Comparison of ENCODE assay signal across 8 mouse cellular contexts in the genomic region with DNA sequence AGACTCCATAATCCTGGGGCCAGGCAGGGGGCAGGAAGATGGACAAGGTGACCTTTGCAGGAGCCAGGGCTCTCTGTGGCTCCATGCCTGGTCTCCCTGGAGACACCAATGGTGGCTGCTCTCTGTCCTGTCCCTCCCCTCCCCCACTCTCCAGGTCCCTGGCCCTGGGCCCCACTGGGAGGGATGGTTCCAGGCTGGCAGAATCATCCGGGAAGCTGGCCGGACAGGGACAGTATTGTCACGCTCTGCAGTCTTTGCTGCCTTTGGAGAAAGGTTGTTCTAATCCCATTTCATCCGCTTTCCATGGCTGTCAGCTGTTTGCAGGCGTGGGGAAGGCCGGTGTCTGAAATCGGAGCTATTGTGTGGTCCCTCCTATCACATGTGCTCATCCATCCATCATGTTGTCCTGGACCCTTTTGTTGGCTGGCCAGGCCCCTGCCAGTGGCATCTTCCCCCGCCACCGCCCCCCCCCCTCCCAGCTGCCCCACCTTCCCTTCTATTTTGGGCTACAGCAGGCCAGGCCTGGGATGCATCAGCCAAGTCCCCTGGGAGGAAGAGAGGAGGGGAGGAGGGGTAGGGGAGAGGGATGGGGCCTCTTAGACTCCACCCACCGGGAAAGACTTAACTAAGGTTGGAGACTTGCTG. TPM values are rescaled to one million over a fixed set of nuclear protein-coding genes. Genes with fewer than 3 reads are reported as not detected.
A peak's percentile ranks its signal among the peaks of the same experiment; 100 is the strongest.
DNase-seq lines count a peak whose midpoint lies in the region; ATAC-seq lines count a peak whose summit lies in the region.

No protein-coding gene starts in this region.

- H3K27ac ChIP-seq in lung, embryonic 16.5 days (ENCODE audit: low read length): no peak overlapping the region; the same call in 1 of the 2 replicates
- H3K27ac ChIP-seq in embryonic facial prominence, embryonic 13.5 days: peak overlapping the region; percentile 28; the same call in 1 of the 2 replicates
- peak overlapping the region; percentile 94 for H3K27ac ChIP-seq in hindbrain, embryonic 11.5 days (ENCODE audit: low read depth, low read length)
- peak overlapping the region; percentile 81 for H3K27ac ChIP-seq in midbrain, embryonic 12.5 days (replicated peaks)

- H3K4me1 ChIP-seq in lung, embryonic 16.5 days (replicated peaks; ENCODE audit: control insufficient read depth, insufficient read depth, low read length): peaks cover 14% of the 10 kb centered on the region
- H3K4me1 ChIP-seq in embryonic facial prominence, embryonic 13.5 days: peaks cover 40% of the 10 kb centered on the region
- H3K4me1 ChIP-seq in hindbrain, embryonic 11.5 days (replicated peaks; ENCODE audit: control insufficient read depth, insufficient read depth, low read length): peaks cover 13% of the 10 kb centered on the region
- H3K4me1 ChIP-seq in midbrain, embryonic 12.5 days: peaks cover 20% of the 10 kb centered on the region

- DNase-seq in lung, adult 18-20 months: no peak
- DNase-seq in hindbrain, embryonic 11.5 days (ENCODE audit: low spot score): peak; percentile 77
- no peak for DNase-seq in frontal cortex, postnatal 10 days (ENCODE audit: low spot score in 2 of 2)
- DNase-seq in natural killer cell, adult 2 months (ENCODE audit: low spot score in 2 of 2): no peak

- H3K4me3 ChIP-seq in lung, embryonic 16.5 days (ENCODE audit: low read length): no peak overlapping the region
- no peak overlapping the region for H3K4me3 ChIP-seq in embryonic facial prominence, embryonic 13.5 days
- no peak overlapping the region for H3K4me3 ChIP-seq in hindbrain, embryonic 11.5 days (ENCODE audit: low read depth, low read length)
- no peak overlapping the region for H3K4me3 ChIP-seq in midbrain, embryonic 12.5 days

- no peaks in the 10 kb centered on the region for H3K9me3 ChIP-seq in lung, embryonic 16.5 days (ENCODE audit: control insufficient read depth, low read length)
- no peaks in the 10 kb centered on the region for H3K9me3 ChIP-seq in embryonic facial prominence, embryonic 13.5 days
- H3K9me3 ChIP-seq in hindbrain, embryonic 11.5 days (ENCODE audit: control insufficient read depth, low read length): no peaks in the 10 kb centered on the region
- no peaks in the 10 kb centered on the region for H3K9me3 ChIP-seq in midbrain, embryonic 12.5 days

- no peaks in the 10 kb centered on the region for H3K27me3 ChIP-seq in lung, embryonic 16.5 days (ENCODE audit: control insufficient read depth, insufficient read depth, low read depth, low read length)
- no peaks in the 10 kb centered on the region for H3K27me3 ChIP-seq in embryonic facial prominence, embryonic 13.5 days
- no peaks in the 10 kb centered on the region for H3K27me3 ChIP-seq in hindbrain, embryonic 11.5 days (ENCODE audit: control insufficient read depth, insufficient read depth, low read length)
- H3K27me3 ChIP-seq in midbrain, embryonic 12.5 days: peaks cover 45% of the 10 kb centered on the region

- peak; percentile 58 for ATAC-seq in lung, embryonic 16.5 days (ENCODE audit: low read depth)
- peak; percentile 28; the same call in 1 of the 2 replicates for ATAC-seq in embryonic facial prominence, embryonic 13.5 days (ENCODE audit: insufficient number of reproducible peaks, insufficient read depth, low FRiP score, low TSS enrichment, low read depth)
- peak; percentile 92 for ATAC-seq in hindbrain, embryonic 11.5 days (ENCODE audit: low FRiP score)
- ATAC-seq in midbrain, embryonic 12.5 days (ENCODE audit: low FRiP score, low read depth): peak; percentile 91
- ATAC-seq in CD4-positive, CD25-positive, alpha-beta regulatory T cell, adult 4 months: no peak

- H3K4me2 ChIP-seq in lung, embryonic 16.5 days (ENCODE audit: low read depth, low read length): no peak overlapping the region
- H3K4me2 ChIP-seq in embryonic facial prominence, embryonic 13.5 days: peak overlapping the region; percentile 3; the same call in 1 of the 2 replicates
- peak overlapping the region; percentile 24 for H3K4me2 ChIP-seq in hindbrain, embryonic 11.5 days (replicated peaks; ENCODE audit: low read depth, low read length)
- peak overlapping the region; percentile 13; the same call in 1 of the 2 replicates for H3K4me2 ChIP-seq in midbrain, embryonic 12.5 days (replicated peaks)

- no peaks in the 10 kb centered on the region for H3K36me3 ChIP-seq in lung, embryonic 16.5 days (ENCODE audit: control insufficient read depth, insufficient read depth, low read length)
- H3K36me3 ChIP-seq in embryonic facial prominence, embryonic 13.5 days: no peaks in the 10 kb centered on the region
- H3K36me3 ChIP-seq in hindbrain, embryonic 11.5 days (ENCODE audit: control insufficient read depth, insufficient read depth, low read length): no peaks in the 10 kb centered on the region
- H3K36me3 ChIP-seq in midbrain, embryonic 12.5 days: no peaks in the 10 kb centered on the region

- 13% methylated on average over 10 of the region's 10 CpGs for WGBS in lung, embryonic 16.5 days
- 16% methylated on average over 10 of the region's 10 CpGs for WGBS in embryonic facial prominence, embryonic 13.5 days
- WGBS in hindbrain, embryonic 11.5 days: 3% methylated on average over 10 of the region's 10 CpGs
- WGBS in midbrain, embryonic 12.5 days: 6% methylated on average over 10 of the region's 10 CpGs

- H3K9ac ChIP-seq in lung, embryonic 16.5 days (ENCODE audit: low read length): no peak overlapping the region
- 0 out of 2 replicates have a peak overlapping the region, but pooled peaks have one; percentile 16 for H3K9ac ChIP-seq in embryonic facial prominence, embryonic 13.5 days
- H3K9ac ChIP-seq in hindbrain, embryonic 11.5 days (ENCODE audit: low read depth, low read length): 0 out of 2 replicates have a peak overlapping the region, but pooled peaks have one; percentile 32
- H3K9ac ChIP-seq in midbrain, embryonic 12.5 days (replicated peaks): no peak overlapping the region; the same call in 1 of the 2 replicates

RNA-seq across cellular contexts. Expression of gene Sdk2, which starts 26.3 kb away (rescaled TPM):
- 2.1 and 2.6 TPM in 2 replicates for polyA plus RNA-seq in lung, embryonic 16.5 days (2015; fragmentation: Nextera tagmentation; extraction: Ambion mirVana)
- polyA plus RNA-seq in embryonic facial prominence, embryonic 13.5 days (2015; fragmentation: Nextera tagmentation; extraction: Ambion mirVana): 3.8 and 4.8 TPM in 2 replicates
- polyA plus RNA-seq in hindbrain, embryonic 11.5 days (2014; fragmentation: Nextera tagmentation; extraction: Ambion mirVana): 2.9 and 4.2 TPM in 2 replicates
- polyA plus RNA-seq in midbrain, embryonic 12.5 days (2016; fragmentation: Nextera tagmentation; extraction: Ambion mirVana): 7.1 and 7.2 TPM in 2 replicates
- under 1 TPM in 1 of 2 experiments, not detected in 1; 0.13 TPM for polyA plus RNA-seq in CD4-positive, CD25-positive, alpha-beta regulatory T cell, adult 4 months (2017; shearing (Covaris generic))

Comparison
In these comparisons a context has a peak if more than half of its experiments do, and no peak if none do; other contexts are left out.
1. H3K9ac ChIP-seq: peak in embryonic facial prominence, embryonic 13.5 days (single experiment) and hindbrain, embryonic 11.5 days (single experiment); none in lung, embryonic 16.5 days (single experiment) and midbrain, embryonic 12.5 days (single experiment).